Mouse (Mus musculus): ENCODE results near the gene Traf3ip1.
A peak's percentile ranks its signal among the peaks of the same experiment; 100 is the strongest.

The Traf3ip1 gene

GRCm38 (mm10) chr1:91494457-91495140, at the start of gene Traf3ip1:
Gene Traf3ip1, plus strand, starts transcription at chr1:91494647.
- DNase-seq: peak; percentile 96

- no peak for DNase-seq
Observed at GRCm38 (mm10) chr1:91444841-91445830, 49.3 kb upstream of the Traf3ip1 start.

GRCm38 (mm10) chr1:91446060-91446459, 48.4 kb upstream of the Traf3ip1 start:
- DNase-seq: no peak

GRCm38 (mm10) chr1:91446511-91446910, 47.9 kb upstream of the Traf3ip1 start:
- DNase-seq: no peak

- no peak for DNase-seq
Observed at GRCm38 (mm10) chr1:91448688-91449087, 45.8 kb upstream of the Traf3ip1 start.

- no peak for DNase-seq
Observed at GRCm38 (mm10) chr1:91450851-91451250, 43.6 kb upstream of the Traf3ip1 start.

GRCm38 (mm10) chr1:91451547-91452084, 42.8 kb upstream of the Traf3ip1 start:
- DNase-seq: no peak

- DNase-seq: no peak
Observed at GRCm38 (mm10) chr1:91453932-91454331, 40.5 kb upstream of the Traf3ip1 start.

GRCm38 (mm10) chr1:91454366-91454765, 40.1 kb upstream of the Traf3ip1 start:
- DNase-seq: no peak

- no peak for DNase-seq
Observed at GRCm38 (mm10) chr1:91454927-91455326, 39.5 kb upstream of the Traf3ip1 start.

GRCm38 (mm10) chr1:91455661-91456161, 38.7 kb upstream of the Traf3ip1 start:
- no peak for DNase-seq

- no peak for DNase-seq
Observed at GRCm38 (mm10) chr1:91456301-91456801, 38.1 kb upstream of the Traf3ip1 start.

- no peak for DNase-seq
Observed at GRCm38 (mm10) chr1:91457116-91457515, 37.3 kb upstream of the Traf3ip1 start.

- DNase-seq: no peak
Observed at GRCm38 (mm10) chr1:91457698-91458097, 36.7 kb upstream of the Traf3ip1 start.

- DNase-seq: peak; percentile 23
Observed at GRCm38 (mm10) chr1:91458223-91458861, 36.1 kb upstream of the Traf3ip1 start.

GRCm38 (mm10) chr1:91459059-91459809, 35.2 kb upstream of the Traf3ip1 start, which contains the start of gene Per2:
Gene Per2, minus strand, starts transcription at chr1:91459324.
- peak; percentile 99 for DNase-seq

- DNase-seq: no peak
Observed at GRCm38 (mm10) chr1:91460069-91460468, 34.4 kb upstream of the Traf3ip1 start.

GRCm38 (mm10) chr1:91460564-91460963, 33.9 kb upstream of the Traf3ip1 start:
- DNase-seq: no peak

GRCm38 (mm10) chr1:91463336-91463995, 31.0 kb upstream of the Traf3ip1 start:
- DNase-seq: no peak

GRCm38 (mm10) chr1:91464436-91464835, 30.0 kb upstream of the Traf3ip1 start:
- no peak for DNase-seq

GRCm38 (mm10) chr1:91465244-91465643, 29.2 kb upstream of the Traf3ip1 start:
- DNase-seq: no peak

Measured in thymus, postnatal 4 days (tissue).